Mouse (Mus musculus): ENCODE data around the gene Gm9857. TPM values are rescaled to one million over a fixed set of nuclear protein-coding genes. Genes with fewer than 3 reads are reported as not detected.

The Gm9857 gene
- total RNA-seq, 2 experiments from 2014 or later: not detected

GRCm38 (mm10) chr3:108916857-108917256, 23.4 kb downstream of the Gm9857 start:
- DNase-seq (ENCODE audit: low spot score in 2 of 2): no peak
- no peak overlapping the region for H3K27ac ChIP-seq
- H3K4me3 ChIP-seq: no peak overlapping the region
- TF ChIP-seq CTCF (conservative IDR thresholded peaks at IDR 0.05): no peak

- Histone ChIP-seq H3K4me3 (no peak overlapping the region), H3K27ac (peak overlapping the region; percentile 72; the same call in 1 of the 2 replicates)
- DNase-seq (ENCODE audit: low spot score in 2 of 2): peak; percentile 48 to 63
- TF ChIP-seq CTCF (conservative IDR thresholded peaks at IDR 0.05): no peak
Measured at GRCm38 (mm10) chr3:108915999-108916398, 24.2 kb downstream of the Gm9857 start.

GRCm38 (mm10) chr3:108911548-108912413, 28.5 kb downstream of the Gm9857 start, which contains the start of gene Prpf38b:
Gene Prpf38b (minus strand): TSS chr3:108911727.
- TF ChIP-seq CTCF (conservative IDR thresholded peaks at IDR 0.05): no peak
- DNase-seq (ENCODE audit: low spot score in 2 of 2): peak; percentile 94 to 96
- H3K4me3 ChIP-seq: peak within 1 kb of the TSS; percentile 94
- H3K27ac ChIP-seq: peak within 1 kb of the TSS; percentile 90

GRCm38 (mm10) chr3:108911081-108911547, 29.1 kb downstream of the Gm9857 start:
- H3K4me3 ChIP-seq: peak overlapping the region; percentile 94
- peak overlapping the region; percentile 90 for H3K27ac ChIP-seq
- peak; percentile 62 for TF ChIP-seq CTCF (conservative IDR thresholded peaks at IDR 0.05)
- DNase-seq (ENCODE audit: low spot score in 2 of 2): peak; percentile 36 to 39

- H3K27ac ChIP-seq: peak overlapping the region; percentile 90
- DNase-seq (ENCODE audit: low spot score in 2 of 2): no peak
- TF ChIP-seq CTCF (conservative IDR thresholded peaks at IDR 0.05): no peak
- H3K4me3 ChIP-seq: peak overlapping the region; percentile 94
Measured at GRCm38 (mm10) chr3:108910303-108911080, 29.8 kb downstream of the Gm9857 start.

GRCm38 (mm10) chr3:108902934-108903333, 37.3 kb downstream of the Gm9857 start:
- no peak for DNase-seq (ENCODE audit: low spot score in 2 of 2)
- Histone ChIP-seq H3K27ac (no peak overlapping the region), H3K4me3 (no peak overlapping the region)
- no peak for TF ChIP-seq CTCF (conservative IDR thresholded peaks at IDR 0.05)

GRCm38 (mm10) chr3:108902038-108902437, 38.2 kb downstream of the Gm9857 start:
- TF ChIP-seq CTCF (conservative IDR thresholded peaks at IDR 0.05): peak; percentile 75
- Histone ChIP-seq H3K27ac (no peak overlapping the region), H3K4me3 (no peak overlapping the region)
- no peak for DNase-seq (ENCODE audit: low spot score in 2 of 2)

GRCm38 (mm10) chr3:108900681-108901080, 39.6 kb downstream of the Gm9857 start:
- no peak overlapping the region for H3K27ac ChIP-seq
- H3K4me3 ChIP-seq: no peak overlapping the region
- no peak for DNase-seq (ENCODE audit: low spot score in 2 of 2)
- TF ChIP-seq CTCF (conservative IDR thresholded peaks at IDR 0.05): no peak

- Histone ChIP-seq H3K27ac (no peak overlapping the region), H3K4me3 (no peak overlapping the region)
- no peak for TF ChIP-seq CTCF (conservative IDR thresholded peaks at IDR 0.05)
- no peak for DNase-seq (ENCODE audit: low spot score in 2 of 2)
Measured at GRCm38 (mm10) chr3:108900147-108900546, 40.1 kb downstream of the Gm9857 start.

- no peak for TF ChIP-seq CTCF (conservative IDR thresholded peaks at IDR 0.05)
- no peak for DNase-seq (ENCODE audit: low spot score in 2 of 2)
- Histone ChIP-seq H3K4me3 (no peak overlapping the region), H3K27ac (no peak overlapping the region)
Measured at GRCm38 (mm10) chr3:108898640-108899039, 41.6 kb downstream of the Gm9857 start.

GRCm38 (mm10) chr3:108892914-108893313, 47.3 kb downstream of the Gm9857 start:
- TF ChIP-seq CTCF (conservative IDR thresholded peaks at IDR 0.05): no peak
- Histone ChIP-seq H3K27ac (no peak overlapping the region), H3K4me3 (no peak overlapping the region)
- no peak for DNase-seq (ENCODE audit: low spot score in 2 of 2)

GRCm38 (mm10) chr3:108892080-108892479, 48.2 kb downstream of the Gm9857 start:
- H3K27ac ChIP-seq: no peak overlapping the region
- TF ChIP-seq CTCF (conservative IDR thresholded peaks at IDR 0.05): no peak
- no peak for DNase-seq (ENCODE audit: low spot score in 2 of 2)
- no peak overlapping the region for H3K4me3 ChIP-seq

Other genes starting within 250 kb of the Gm9857 start
- gene Gpsm2, start 218.1 kb downstream of the Gm9857 start, total RNA-seq (2021): 10 to 100 TPM; 13.3 to 14.1 TPM
- gene Aknad1, start 200.8 kb downstream of the Gm9857 start, total RNA-seq (2021): under 1 TPM in 1 of 2 experiments, not detected in 1; 0.10 TPM
- gene Stxbp3, start 99.9 kb downstream of the Gm9857 start, total RNA-seq (2021): 10 to 100 TPM; 25.1 to 27.8 TPM
- under 1 TPM in 1 of 2 experiments, not detected in 1; 0.15 TPM for gene Fndc7, start 50.4 kb downstream of the Gm9857 start, total RNA-seq (2021)
- 10 to 100 TPM; 51.9 to 53.1 TPM for gene Prpf38b, start 28.7 kb downstream of the Gm9857 start, total RNA-seq (2021)
- gene Henmt1, start 572 bp downstream of the Gm9857 start, total RNA-seq (2021): 1 to 10 TPM; 1.9 to 3.1 TPM
- gene Fam102b, start 87.2 kb upstream of the Gm9857 start, total RNA-seq (2021): 10 to 100 TPM; 26.5 to 28.2 TPM
- gene Slc25a54, start 140.0 kb upstream of the Gm9857 start, total RNA-seq (2021): not detected
- 1 to 10 TPM; 3.3 to 4.0 TPM for gene Slc25a24, start 182.7 kb upstream of the Gm9857 start, total RNA-seq (2021)

Data from layer of hippocampus, adult 2 months (tissue).